Mouse (Mus musculus) embryonic facial prominence, embryonic 12.5 days (tissue): ENCODE results near the gene Aif1. TPM values are rescaled to one million over a fixed set of nuclear protein-coding genes. Genes with fewer than 3 reads are reported as not detected.
"Not testable (repeated sequence)": the region's sequence is repeated elsewhere in the genome, so short reads cannot be mapped to it uniquely, and the experiment has no call there.

Experiments used
- ATAC-seq: fragments of 200-750 bp; cut with Nextera tagmentation; 2 replicates; pipeline ENCODE4 v1.8.0; 2017; ENCODE audit not compliant: insufficient number of reproducible peaks, insufficient read depth, low FRiP score, low TSS enrichment
- H3K27ac ChIP-seq: fragments of 300-500 bp; sonication (generic); 2 replicates; pipeline ENCODE4 v1.5.1; 2016; ENCODE audit warnings: mild to moderate bottlenecking
- H3K27me3 ChIP-seq: fragments of 300-500 bp; sonication (generic); 2 replicates; pipeline ENCODE4 v1.6.1; 2016; ENCODE audit warnings: mild to moderate bottlenecking, moderate library complexity
- H3K36me3 ChIP-seq: fragments of 300-500 bp; sonication (generic); 2 replicates; pipeline ENCODE4 v1.6.1; 2016; ENCODE audit warnings: mild to moderate bottlenecking
- H3K4me1 ChIP-seq: fragments of 300-500 bp; sonication (generic); 2 replicates; pipeline ENCODE4 v1.6.1; 2016
- H3K4me2 ChIP-seq: fragments of 300-500 bp; sonication (generic); replicated peaks from 2 replicates; pipeline ENCODE4 v1.6.1; 2016; ENCODE audit warnings: mild to moderate bottlenecking, moderate library complexity
- H3K4me3 ChIP-seq: fragments of 300-500 bp; sonication (generic); 2 replicates; pipeline ENCODE4 v1.5.1; 2016; ENCODE audit warnings: mild to moderate bottlenecking
- H3K9ac ChIP-seq: fragments of 300-500 bp; sonication (generic); 2 replicates; pipeline ENCODE4 v1.6.1; 2016; ENCODE audit warnings: mild to moderate bottlenecking, moderate library complexity
- H3K9me3 ChIP-seq: fragments of 300-500 bp; sonication (generic); 2 replicates; pipeline ENCODE4 v1.6.1; 2016; ENCODE audit warnings: mild to moderate bottlenecking, moderate library complexity
- WGBS: fragments of 180-500 bp; shearing (Covaris S2); methylation state at CpG from one replicate; pipeline ENCODE4 v1.1.7; 2016; 5-methylcytosine and 5-hydroxymethylcytosine counted together
- polyA plus RNA-seq: library from polyadenylated mRNA; unstranded; fragments of >200 nt; fragmentation: Nextera tagmentation; extraction: Ambion mirVana; gene quantifications from 2 replicates; pipeline ENCODE4 v1.2.1, GENCODE M21; 2016

Gene Aif1
- polyA plus RNA-seq, 1 experiment from 2014 or later, result 7.0 TPM

DNA sequence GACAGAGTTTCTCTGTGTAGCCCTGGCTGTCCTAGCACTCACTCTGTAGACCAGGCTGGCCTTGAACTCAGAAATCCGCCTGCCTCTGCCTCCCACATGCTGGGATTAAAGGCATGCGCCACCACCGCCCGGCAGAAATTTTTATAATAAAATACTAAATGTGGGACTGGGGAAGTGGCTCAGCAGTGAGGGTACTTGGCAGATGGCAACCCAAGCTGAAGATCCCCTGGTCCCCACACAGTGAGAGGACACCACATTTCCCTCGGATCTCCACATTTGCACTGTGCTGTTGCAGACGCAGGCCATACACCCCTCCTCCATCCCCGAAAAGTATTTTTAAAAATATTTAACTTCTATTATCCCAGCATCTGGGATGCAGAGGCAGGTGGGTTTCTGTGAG, 42.4 kb downstream of the Aif1 start:
- Histone ChIP-seq H3K4me3 (no peak overlapping the region), H3K27ac (no peak overlapping the region), H3K9ac (no peak overlapping the region), H3K27me3 (no peaks in the 10 kb centered on the region), H3K9me3 (no peaks in the 10 kb centered on the region), H3K4me2 (no peak overlapping the region), H3K4me1 (peaks cover 18% of the 10 kb centered on the region), H3K36me3 (peaks cover 21% of the 10 kb centered on the region)
- no peak for ATAC-seq
- 94% methylated on average over 7 of the region's 7 CpGs for WGBS

DNA sequence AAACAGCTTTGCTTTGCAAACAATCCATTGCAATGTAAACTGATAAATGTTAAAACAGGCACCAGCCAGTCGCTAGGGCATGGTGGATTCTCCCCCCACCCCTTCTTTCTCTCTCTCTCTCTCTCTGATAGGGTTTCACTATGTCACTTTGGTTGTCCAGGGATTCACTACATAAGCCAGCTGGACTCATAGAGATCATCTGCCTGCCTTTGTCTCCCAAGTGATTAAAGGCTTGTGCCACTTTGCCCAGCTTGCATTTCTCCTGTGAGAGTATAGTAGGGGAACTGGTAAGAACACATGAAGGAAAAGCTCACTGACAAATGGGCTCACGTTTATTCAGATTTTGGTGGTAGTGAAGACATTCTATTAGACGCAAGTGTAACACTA, 43.7 kb downstream of the Aif1 start:
- Histone ChIP-seq H3K27me3 (no peaks in the 10 kb centered on the region), H3K27ac (no peak overlapping the region), H3K4me3 (no peak overlapping the region), H3K9ac (no peak overlapping the region), H3K36me3 (peaks cover 13% of the 10 kb centered on the region; the same call in 1 of the 2 replicates), H3K4me2 (no peak overlapping the region), H3K4me1 (peaks cover 21% of the 10 kb centered on the region), H3K9me3 (no peaks in the 10 kb centered on the region)
- no peak for ATAC-seq
- 84% methylated on average over 3 of the region's 3 CpGs for WGBS

DNA sequence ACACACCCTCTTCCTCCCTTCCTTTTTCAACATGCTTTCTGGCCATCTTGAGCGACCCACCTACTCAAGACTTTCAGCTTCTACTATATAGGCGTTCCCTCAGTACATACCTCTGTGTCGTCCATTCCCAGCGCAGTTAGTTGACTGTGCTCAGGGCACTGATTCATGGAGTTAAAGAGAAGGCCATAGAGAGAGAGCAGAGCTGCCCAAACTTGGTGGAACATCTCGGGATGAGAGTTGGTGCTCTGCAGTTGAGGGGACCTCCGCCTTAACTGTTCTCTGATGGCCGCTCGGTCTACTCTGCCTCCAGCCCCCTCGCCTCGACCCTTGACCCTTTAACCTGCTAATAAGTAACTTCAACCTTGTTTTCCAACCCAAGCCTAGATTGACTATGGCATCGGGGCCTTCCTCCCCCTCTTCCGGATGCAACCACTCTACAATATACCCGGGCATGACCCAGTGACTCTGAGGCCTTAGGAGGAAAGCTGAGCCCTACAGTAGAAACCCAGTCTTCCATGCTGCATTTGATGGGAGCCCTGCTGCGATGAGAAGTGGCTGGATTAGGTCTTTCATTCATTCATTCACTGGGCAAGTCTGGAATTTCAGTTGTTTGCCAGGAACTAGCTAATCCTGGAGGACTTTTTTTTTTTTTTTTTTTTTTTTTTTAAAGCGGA, 44.2 kb downstream of the Aif1 start, which contains the start of gene Apom:
Gene Apom, minus strand, starts transcription at position 551 of the 674 bp plus-strand sequence.
- 81% methylated on average over 15 of the region's 15 CpGs for WGBS
- Histone ChIP-seq H3K27ac (no peak within 1 kb of the TSS), H3K4me1 (peaks cover 21% of the 10 kb centered on the region)

DNA sequence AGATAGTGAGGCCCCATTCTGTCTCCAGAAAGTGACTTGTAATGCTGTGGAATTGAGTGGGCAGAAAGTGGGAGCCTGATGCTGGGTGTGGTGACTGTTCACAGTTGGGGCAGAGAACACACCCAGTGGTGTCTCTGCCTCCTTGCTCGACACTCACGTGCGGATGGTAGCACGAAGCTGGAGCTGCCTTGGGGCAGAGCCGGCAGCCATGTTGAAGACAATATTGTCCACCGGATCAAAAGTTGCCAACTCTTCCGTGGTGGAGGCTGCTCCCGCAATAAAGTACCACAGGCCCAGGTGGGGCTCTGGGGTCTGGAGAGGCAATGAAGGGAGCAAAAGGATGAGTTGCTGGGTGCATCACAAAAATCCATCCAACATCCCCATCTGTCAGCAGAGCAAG, 44.8 kb downstream of the Aif1 start:
- no peak for ATAC-seq
- peaks cover 13% of the 10 kb centered on the region; the same call in 1 of the 2 replicates for H3K36me3 ChIP-seq
- no peaks in the 10 kb centered on the region for H3K9me3 ChIP-seq
- no peaks in the 10 kb centered on the region for H3K27me3 ChIP-seq
- no peak overlapping the region for H3K4me2 ChIP-seq
- H3K9ac ChIP-seq, result no peak overlapping the region
- WGBS, result 89% methylated on average over 8 of the region's 8 CpGs
- H3K4me3 ChIP-seq, result no peak overlapping the region
- peaks cover 18% of the 10 kb centered on the region for H3K4me1 ChIP-seq
- H3K27ac ChIP-seq, result no peak overlapping the region

More for the DNA sequence above, 44.2 kb downstream of the Aif1 start, which contains the start of gene Apom:
- no peak within 1 kb of the TSS for H3K9ac ChIP-seq
- H3K36me3 ChIP-seq, result peaks cover 13% of the 10 kb centered on the region; the same call in 1 of the 2 replicates
- no peaks in the 10 kb centered on the region for H3K9me3 ChIP-seq
- H3K4me2 ChIP-seq, result no peak within 1 kb of the TSS
- H3K4me3 ChIP-seq, result no peak within 1 kb of the TSS
- no peaks in the 10 kb centered on the region for H3K27me3 ChIP-seq
- ATAC-seq, result no peak

DNA sequence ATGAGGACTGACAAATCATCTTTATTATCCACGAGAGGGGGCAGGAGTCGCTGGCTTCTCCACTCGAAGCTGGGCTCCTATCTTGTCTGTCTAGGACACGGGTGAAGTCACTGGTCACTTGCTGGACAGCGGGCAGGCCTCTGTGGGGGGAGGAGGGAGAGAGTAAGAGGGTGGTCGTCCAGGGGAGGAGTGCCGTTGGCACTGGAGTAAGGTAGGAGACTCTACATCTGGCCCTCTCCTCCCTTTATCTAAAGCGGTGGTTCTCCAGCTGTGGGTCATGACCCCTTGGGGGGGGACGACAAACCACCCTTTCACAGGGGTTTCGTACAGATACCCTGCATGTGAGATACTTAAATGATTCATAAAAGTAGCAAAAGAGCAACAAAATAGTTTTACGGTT, 46.9 kb downstream of the Aif1 start:
- Histone ChIP-seq H3K4me2 (no peak overlapping the region), H3K27ac (no peak overlapping the region), H3K9me3 (no peaks in the 10 kb centered on the region), H3K9ac (no peak overlapping the region), H3K27me3 (no peaks in the 10 kb centered on the region), H3K4me1 (peaks cover 24% of the 10 kb centered on the region), H3K4me3 (no peak overlapping the region), H3K36me3 (peaks cover 23% of the 10 kb centered on the region; the same call in 1 of the 2 replicates)
- ATAC-seq, result no peak
- 70% methylated on average over 11 of the region's 11 CpGs for whole genome bisulfite sequencing

DNA sequence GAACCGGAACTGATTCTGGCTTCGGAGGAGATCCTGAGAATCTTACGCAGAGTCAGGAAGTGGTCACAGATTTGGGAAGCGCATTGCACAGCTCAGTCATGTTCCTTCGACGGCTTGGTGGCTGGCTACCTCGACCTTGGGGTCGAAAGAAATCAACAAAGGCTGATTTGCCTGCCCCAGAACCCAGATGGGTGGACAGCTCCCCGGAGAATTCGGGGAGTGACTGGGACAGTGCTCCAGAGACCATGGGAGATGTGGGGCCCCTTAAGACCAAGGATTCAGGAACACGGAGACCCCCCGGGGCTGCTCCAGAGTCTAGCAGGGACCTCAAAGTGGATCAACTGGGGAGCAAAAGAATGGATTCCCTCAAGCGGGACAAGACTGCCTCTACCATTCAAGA, 48.9 kb downstream of the Aif1 start:
- H3K4me3 ChIP-seq, result peak overlapping the region; percentile 69
- peak overlapping the region; percentile 78 for H3K9ac ChIP-seq
- no peak overlapping the region for H3K27ac ChIP-seq
- no peak for ATAC-seq
- 72% methylated on average over 13 of the region's 13 CpGs for WGBS
- peaks cover 29% of the 10 kb centered on the region; the same call in 1 of the 2 replicates for H3K36me3 ChIP-seq
- peaks cover 24% of the 10 kb centered on the region for H3K4me1 ChIP-seq
- H3K4me2 ChIP-seq, result peak overlapping the region; percentile 67
- H3K9me3 ChIP-seq, result no peaks in the 10 kb centered on the region
- no peaks in the 10 kb centered on the region for H3K27me3 ChIP-seq

DNA sequence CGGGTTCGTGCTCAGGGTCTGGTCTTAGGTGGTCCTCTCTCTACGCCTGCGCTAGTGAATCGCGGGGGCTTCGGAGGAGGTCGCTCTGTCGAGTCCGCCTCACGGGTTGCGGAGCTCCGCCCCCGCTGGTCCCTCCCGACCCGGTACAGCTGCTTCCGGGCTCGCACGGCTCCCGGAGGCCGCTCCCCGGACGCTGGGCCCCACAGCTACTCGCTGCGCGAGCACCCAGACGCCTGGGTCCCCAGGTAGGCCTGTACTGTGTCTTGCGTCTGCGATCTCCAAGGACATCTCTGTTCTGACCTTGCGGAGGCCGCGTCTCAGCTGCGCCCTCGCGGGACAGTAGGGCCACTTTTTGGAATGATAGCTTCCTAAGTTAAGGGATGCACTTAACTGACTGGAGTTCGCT, 49.7 kb downstream of the Aif1 start, which contains the start of gene D17H6S53E:
Gene D17H6S53E, plus strand, starts transcription at position 168 of the 406 bp plus-strand sequence.
- peak within 1 kb of the TSS; percentile 80 for H3K27ac ChIP-seq
- H3K4me1 ChIP-seq, result peaks cover 24% of the 10 kb centered on the region
- peak within 1 kb of the TSS; percentile 67 for H3K4me2 ChIP-seq
- no peaks in the 10 kb centered on the region for H3K27me3 ChIP-seq
- WGBS, result under 1% methylated on average over 36 of the region's 36 CpGs
- H3K4me3 ChIP-seq, result peak within 1 kb of the TSS; percentile 69
- H3K9me3 ChIP-seq, result no peaks in the 10 kb centered on the region
- ATAC-seq, result peak; percentile 29
- H3K9ac ChIP-seq, result peak within 1 kb of the TSS; percentile 78
- peaks cover 29% of the 10 kb centered on the region; the same call in 1 of the 2 replicates for H3K36me3 ChIP-seq

DNA sequence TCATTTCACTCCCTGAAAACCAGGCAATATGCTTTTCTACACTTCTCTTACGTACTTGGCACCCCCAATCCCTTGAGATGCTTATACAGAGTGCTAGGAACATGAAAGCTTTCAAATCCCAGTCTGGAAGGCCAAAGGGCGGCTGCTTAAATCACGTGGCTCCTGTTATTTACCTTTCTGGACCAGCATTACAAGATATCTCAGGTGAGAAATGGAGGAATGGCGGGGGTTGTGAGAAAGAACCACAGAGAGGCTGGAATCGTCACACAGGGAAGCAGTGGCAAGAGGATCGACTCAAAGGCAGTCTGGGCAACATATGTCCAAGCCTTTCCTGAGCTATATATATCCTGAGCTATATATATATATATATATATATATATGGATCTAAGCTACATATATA, 50.3 kb downstream of the Aif1 start:
- Histone ChIP-seq H3K9me3 (no peaks in the 10 kb centered on the region), H3K9ac (peak overlapping the region; percentile 78), H3K4me3 (peak overlapping the region; percentile 69), H3K4me1 (peaks cover 24% of the 10 kb centered on the region), H3K27me3 (no peaks in the 10 kb centered on the region), H3K27ac (no peak overlapping the region), H3K4me2 (peak overlapping the region; percentile 67), H3K36me3 (peaks cover 29% of the 10 kb centered on the region; the same call in 1 of the 2 replicates)
- 32% methylated on average over 6 of the region's 6 CpGs for WGBS
- ATAC-seq, result no peak

GRCm38 (mm10) chr17:35125081-35125480, 50.8 kb downstream of the Aif1 start:
- Histone ChIP-seq H3K27me3 (no peaks in the 10 kb centered on the region), H3K27ac (no peak overlapping the region), H3K4me3 (peak overlapping the region; percentile 69; the same call in 1 of the 2 replicates), H3K9ac (peak overlapping the region; percentile 78; the same call in 1 of the 2 replicates), H3K9me3 (no peaks in the 10 kb centered on the region), H3K4me2 (peak overlapping the region; percentile 67; the same call in 1 of the 2 replicates), H3K36me3 (peaks cover 25% of the 10 kb centered on the region; the same call in 1 of the 2 replicates), H3K4me1 (peaks cover 29% of the 10 kb centered on the region)
- WGBS, result 82% methylated on average over 1 of the region's 1 CpGs
- no peak for ATAC-seq

- H3K9ac ChIP-seq, H3K4me3 ChIP-seq, H3K27ac ChIP-seq, H3K4me2 ChIP-seq, H3K9me3 ChIP-seq, ATAC-seq, H3K27me3 ChIP-seq: not testable (repeated sequence)
- Histone ChIP-seq H3K36me3 (peaks cover 21% of the 10 kb centered on the region; the same call in 1 of the 2 replicates), H3K4me1 (peaks cover 34% of the 10 kb centered on the region)
- 95% methylated on average over 12 of the region's 12 CpGs for WGBS
Observed at GRCm38 (mm10) chr17:35124261-35124896, 51.5 kb downstream of the Aif1 start.

- not testable (repeated sequence) for H3K9me3 ChIP-seq, H3K27me3 ChIP-seq, H3K4me2 ChIP-seq, H3K4me3 ChIP-seq, H3K27ac ChIP-seq, ATAC-seq, H3K9ac ChIP-seq
- WGBS, result 89% methylated on average over 9 of the region's 9 CpGs
- H3K36me3 ChIP-seq, result peaks cover 23% of the 10 kb centered on the region
- H3K4me1 ChIP-seq, result peaks cover 29% of the 10 kb centered on the region
Observed at GRCm38 (mm10) chr17:35123287-35123686, 52.6 kb downstream of the Aif1 start.
